Mouse (Mus musculus): ENCODE results near the gene Slc51a.
A peak's percentile ranks its signal among the peaks of the same experiment; 100 is the strongest.

GRCm38 (mm10) chr16:32457589-32458386 lies 29.9 kb downstream of the Slc51a start:
- peak; percentile 25; the same call in 1 of the 2 replicates for TF ChIP-seq CTCF (IDR thresholded peaks at IDR 0.05; ENCODE audit: borderline replicate concordance, insufficient read depth, low read length)
- no peak for TF ChIP-seq POLR2A (IDR thresholded peaks at IDR 0.05; ENCODE audit: low read depth, low read length)

Data from embryonic fibroblast, embryonic 13.5 days (primary cell).